Mouse (Mus musculus): Measurements from ENCODE around the gene Fam20c. TPM values are rescaled to one million over a fixed set of nuclear protein-coding genes. Genes with fewer than 3 reads are reported as not detected.

Fam20c gene
- polyA plus RNA-seq, 1 experiment = 28.5 TPM

GRCm38 (mm10) chr5:138768704-138769103 lies 14.4 kb downstream of the Fam20c start:
- Histone ChIP-seq H3K27ac (ENCODE audit: insufficient read depth, low read length) (no peak overlapping the region), H3K4me1 (ENCODE audit: control insufficient read depth, insufficient read depth, low read length) (peaks cover 3% of the 10 kb centered on the region), H3K4me3 (ENCODE audit: insufficient read depth, low read length) (no peak overlapping the region)
- no peak for TF ChIP-seq POLR2A (IDR thresholded peaks at IDR 0.05; ENCODE audit: extremely low read depth, insufficient read depth, low read length)
- TF ChIP-seq CTCF (IDR thresholded peaks at IDR 0.05; ENCODE audit: extremely low read depth, insufficient read depth, low read length) = no peak

GRCm38 (mm10) chr5:138769126-138769525 lies 14.8 kb downstream of the Fam20c start:
- H3K27ac ChIP-seq (ENCODE audit: insufficient read depth, low read length) = no peak overlapping the region
- TF ChIP-seq POLR2A (IDR thresholded peaks at IDR 0.05; ENCODE audit: extremely low read depth, insufficient read depth, low read length) = no peak
- TF ChIP-seq CTCF (IDR thresholded peaks at IDR 0.05; ENCODE audit: extremely low read depth, insufficient read depth, low read length) = no peak
- H3K4me1 ChIP-seq (ENCODE audit: control insufficient read depth, insufficient read depth, low read length) = peaks cover 3% of the 10 kb centered on the region
- H3K4me3 ChIP-seq (ENCODE audit: insufficient read depth, low read length) = no peak overlapping the region

- TF ChIP-seq POLR2A (IDR thresholded peaks at IDR 0.05; ENCODE audit: extremely low read depth, insufficient read depth, low read length) (no peak), CTCF (IDR thresholded peaks at IDR 0.05; ENCODE audit: extremely low read depth, insufficient read depth, low read length) (no peak)
- no peak overlapping the region for H3K4me3 ChIP-seq (ENCODE audit: insufficient read depth, low read length)
- no peak overlapping the region for H3K27ac ChIP-seq (ENCODE audit: insufficient read depth, low read length)
- peaks cover 8% of the 10 kb centered on the region for H3K4me1 ChIP-seq (ENCODE audit: control insufficient read depth, insufficient read depth, low read length)
These were observed 20.8 kb downstream of the Fam20c start for GRCm38 (mm10) chr5:138775096-138775495.

- H3K4me3 ChIP-seq (ENCODE audit: insufficient read depth, low read length) = no peak overlapping the region
- TF ChIP-seq CTCF (IDR thresholded peaks at IDR 0.05; ENCODE audit: extremely low read depth, insufficient read depth, low read length) (no peak), POLR2A (IDR thresholded peaks at IDR 0.05; ENCODE audit: extremely low read depth, insufficient read depth, low read length) (no peak)
- no peak overlapping the region for H3K27ac ChIP-seq (ENCODE audit: insufficient read depth, low read length)
- H3K4me1 ChIP-seq (ENCODE audit: control insufficient read depth, insufficient read depth, low read length) = peaks cover 8% of the 10 kb centered on the region
These were observed 22.0 kb downstream of the Fam20c start for GRCm38 (mm10) chr5:138776346-138776745.

GRCm38 (mm10) chr5:138778731-138779463 lies 24.6 kb downstream of the Fam20c start:
- TF ChIP-seq CTCF (IDR thresholded peaks at IDR 0.05; ENCODE audit: extremely low read depth, insufficient read depth, low read length) (no peak), POLR2A (IDR thresholded peaks at IDR 0.05; ENCODE audit: extremely low read depth, insufficient read depth, low read length) (no peak)
- Histone ChIP-seq H3K4me3 (ENCODE audit: insufficient read depth, low read length) (no peak overlapping the region), H3K27ac (ENCODE audit: insufficient read depth, low read length) (no peak overlapping the region; the same call in 1 of the 2 replicates), H3K4me1 (ENCODE audit: control insufficient read depth, insufficient read depth, low read length) (peaks cover 8% of the 10 kb centered on the region)

- H3K27ac ChIP-seq (ENCODE audit: insufficient read depth, low read length) = no peak overlapping the region
These were observed 25.3 kb downstream of the Fam20c start for GRCm38 (mm10) chr5:138779655-138780054.

GRCm38 (mm10) chr5:138782697-138783096 lies 28.4 kb downstream of the Fam20c start:
- TF ChIP-seq POLR2A (IDR thresholded peaks at IDR 0.05; ENCODE audit: extremely low read depth, insufficient read depth, low read length) = no peak
- Histone ChIP-seq H3K4me3 (ENCODE audit: insufficient read depth, low read length) (no peak overlapping the region), H3K27ac (ENCODE audit: insufficient read depth, low read length) (no peak overlapping the region)

More at GRCm38 (mm10) chr5:138779655-138780054, 25.3 kb downstream of the Fam20c start:
- Histone ChIP-seq H3K4me1 (ENCODE audit: control insufficient read depth, insufficient read depth, low read length) (peaks cover 8% of the 10 kb centered on the region), H3K4me3 (ENCODE audit: insufficient read depth, low read length) (no peak overlapping the region)
- no peak for TF ChIP-seq POLR2A (IDR thresholded peaks at IDR 0.05; ENCODE audit: extremely low read depth, insufficient read depth, low read length)
- TF ChIP-seq CTCF (IDR thresholded peaks at IDR 0.05; ENCODE audit: extremely low read depth, insufficient read depth, low read length) = no peak

GRCm38 (mm10) chr5:138783181-138783580 lies 28.9 kb downstream of the Fam20c start:
- Histone ChIP-seq H3K4me1 (ENCODE audit: control insufficient read depth, insufficient read depth, low read length) (peaks cover 4% of the 10 kb centered on the region), H3K27ac (ENCODE audit: insufficient read depth, low read length) (no peak overlapping the region), H3K4me3 (ENCODE audit: insufficient read depth, low read length) (no peak overlapping the region)
- TF ChIP-seq POLR2A (IDR thresholded peaks at IDR 0.05; ENCODE audit: extremely low read depth, insufficient read depth, low read length) (no peak), CTCF (IDR thresholded peaks at IDR 0.05; ENCODE audit: extremely low read depth, insufficient read depth, low read length) (no peak)

More at GRCm38 (mm10) chr5:138782697-138783096, 28.4 kb downstream of the Fam20c start:
- peaks cover 4% of the 10 kb centered on the region for H3K4me1 ChIP-seq (ENCODE audit: control insufficient read depth, insufficient read depth, low read length)

GRCm38 (mm10) chr5:138785986-138786515 lies 31.7 kb downstream of the Fam20c start:
- TF ChIP-seq CTCF (IDR thresholded peaks at IDR 0.05; ENCODE audit: extremely low read depth, insufficient read depth, low read length) (no peak), POLR2A (IDR thresholded peaks at IDR 0.05; ENCODE audit: extremely low read depth, insufficient read depth, low read length) (no peak)
- no peak overlapping the region for H3K27ac ChIP-seq (ENCODE audit: insufficient read depth, low read length)

GRCm38 (mm10) chr5:138787648-138788047 lies 33.3 kb downstream of the Fam20c start:
- Histone ChIP-seq H3K27ac (ENCODE audit: insufficient read depth, low read length) (no peak overlapping the region), H3K4me3 (ENCODE audit: insufficient read depth, low read length) (no peak overlapping the region), H3K4me1 (ENCODE audit: control insufficient read depth, insufficient read depth, low read length) (no peaks in the 10 kb centered on the region)
- TF ChIP-seq CTCF (IDR thresholded peaks at IDR 0.05; ENCODE audit: extremely low read depth, insufficient read depth, low read length) = no peak
- no peak for TF ChIP-seq POLR2A (IDR thresholded peaks at IDR 0.05; ENCODE audit: extremely low read depth, insufficient read depth, low read length)

More at GRCm38 (mm10) chr5:138785986-138786515, 31.7 kb downstream of the Fam20c start:
- Histone ChIP-seq H3K4me1 (ENCODE audit: control insufficient read depth, insufficient read depth, low read length) (no peaks in the 10 kb centered on the region), H3K4me3 (ENCODE audit: insufficient read depth, low read length) (no peak overlapping the region)

Measured in cortical plate, adult 2 months (tissue).